Mouse (Mus musculus): ENCODE results near the gene Gm3952. TPM values are rescaled to one million over a fixed set of nuclear protein-coding genes. Genes with fewer than 3 reads are reported as not detected.

Gm3952 gene
- polyA plus RNA-seq (2017; shearing (Covaris generic)) = not detected

GRCm38 (mm10) chr8:128798594-128798993, at the start of gene Gm3952:
TSS of gene Gm3952 (minus strand) at chr8:128798694.

Other genes with a start within 250 kb of the Gm3952 start
- gene Itgb1, start 113.0 kb downstream of the Gm3952 start, polyA plus RNA-seq (2017; shearing (Covaris generic)) = 1,005 TPM